Mouse (Mus musculus): ENCODE measurements at regions not wholly inside any gene's neighbourhood (a gene's known extent, or its start where the extent isn't known, plus 50 kb on each side); places are given as distances from the start of the nearest gene placed in this dataset.
"Not testable (repeated sequence)": the region's sequence is repeated elsewhere in the genome, so short reads cannot be mapped to it uniquely, and the experiment has no call there.

DNA sequence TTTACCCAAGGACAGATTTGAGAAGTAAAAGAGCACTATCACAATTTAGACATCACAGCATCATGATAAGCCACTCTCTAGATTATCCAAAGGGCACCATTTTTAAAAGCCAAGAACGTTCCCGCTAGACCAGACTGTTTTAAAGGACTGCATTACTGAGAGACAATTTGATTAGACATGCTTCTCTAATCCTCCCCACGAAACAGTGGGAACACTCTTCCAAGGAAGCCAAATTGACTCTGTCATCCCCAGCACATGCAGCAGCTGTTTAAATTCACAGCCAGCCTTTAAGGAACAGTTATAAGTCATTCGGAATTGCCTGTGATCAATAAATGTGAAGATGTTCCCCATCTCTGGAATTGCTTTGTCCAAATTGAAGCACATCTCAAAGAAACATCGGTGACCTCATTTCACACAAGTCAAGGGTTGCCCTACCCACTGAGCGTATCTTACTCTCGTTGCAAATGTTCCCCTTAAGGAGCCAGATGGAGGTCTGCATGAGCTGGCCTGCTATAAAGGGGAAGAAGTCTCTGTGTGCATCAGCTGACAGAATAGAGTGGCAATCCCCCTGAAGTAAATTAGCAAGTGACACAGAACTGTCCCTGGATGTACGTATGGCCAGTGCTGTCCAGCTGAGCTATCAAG is 393.2 kb downstream of the Pid1 start:
- no peak for DNase-seq

DNA sequence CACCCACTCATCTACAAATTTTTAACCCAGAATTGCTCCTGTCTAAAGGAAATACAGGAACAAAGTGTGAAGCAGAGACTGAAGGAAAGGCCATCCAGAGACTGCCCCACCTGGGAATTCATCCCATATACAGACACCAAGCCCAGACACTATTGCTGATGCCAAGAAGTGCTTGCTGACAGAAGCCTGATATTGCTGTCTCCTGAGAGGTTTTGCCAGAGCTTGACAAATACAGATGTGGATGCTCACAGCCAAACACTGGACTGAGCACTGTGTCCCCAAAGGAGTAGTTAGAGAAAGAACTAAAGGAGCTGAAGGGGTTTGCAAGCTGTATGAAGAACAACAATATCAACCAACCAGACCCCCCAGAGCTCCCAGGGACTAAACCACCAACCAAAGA is 399.3 kb downstream of the Pid1 start:
- DNase-seq, result not testable (repeated sequence)

DNA sequence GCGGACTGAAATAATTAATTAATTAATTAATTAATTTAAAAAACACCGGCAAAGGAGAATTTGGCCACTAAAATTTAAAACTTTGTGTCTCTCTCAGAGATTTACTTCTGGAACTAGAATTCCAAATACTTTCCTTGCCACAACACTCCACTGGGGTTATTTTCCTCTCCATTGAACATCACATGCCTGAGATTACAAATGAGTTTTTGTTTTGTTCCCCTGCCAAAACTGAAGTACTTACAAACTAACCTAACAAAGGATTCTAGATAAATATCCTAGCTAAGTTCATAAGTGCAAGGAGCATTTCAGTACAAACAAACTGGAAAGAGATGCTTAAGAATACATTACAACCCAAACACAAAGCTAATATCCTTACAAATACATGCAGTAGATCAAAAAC is 402.2 kb downstream of the Pid1 start:
- DNase-seq, result no peak

DNA sequence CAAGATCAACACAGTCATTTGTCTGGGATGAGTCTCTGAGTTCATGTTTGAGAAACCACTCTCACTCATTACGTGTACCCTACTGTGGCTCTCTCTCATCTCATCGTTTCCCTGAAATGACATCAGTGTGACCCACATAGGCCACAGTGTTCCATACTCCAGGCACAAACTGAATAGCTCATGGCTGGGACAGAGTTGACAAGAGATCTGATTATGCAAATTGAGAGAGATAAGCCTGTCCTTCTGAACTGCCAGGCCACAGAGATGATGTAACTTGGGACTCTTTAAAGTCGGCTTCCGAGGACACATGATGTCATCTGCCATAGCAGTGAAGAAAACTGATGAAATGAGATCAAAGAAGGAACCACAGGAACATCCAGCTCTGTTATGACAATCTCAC is 404.2 kb downstream of the Pid1 start:
- DNase-seq, result no peak

DNA sequence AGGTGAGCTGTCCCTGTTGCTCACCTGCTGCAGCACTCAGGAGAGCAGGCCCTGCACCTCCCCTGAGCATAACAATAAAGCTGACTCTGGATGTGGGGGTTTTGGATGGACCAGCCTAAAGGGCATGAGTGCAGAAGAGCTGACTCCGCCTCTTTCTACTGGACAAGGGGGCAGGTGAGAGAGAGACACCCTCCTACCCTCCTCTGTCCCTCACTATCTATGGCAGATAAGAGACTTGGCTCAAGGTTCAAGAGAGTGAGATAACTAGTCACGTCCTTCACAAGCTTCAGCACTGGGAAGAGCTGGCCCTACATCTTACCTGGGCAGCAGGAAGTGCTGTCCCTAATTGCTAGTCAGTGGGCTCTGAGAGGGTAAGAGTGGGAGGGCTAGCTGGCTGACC is 441.1 kb downstream of the Pid1 start:
- no peak for DNase-seq

DNA sequence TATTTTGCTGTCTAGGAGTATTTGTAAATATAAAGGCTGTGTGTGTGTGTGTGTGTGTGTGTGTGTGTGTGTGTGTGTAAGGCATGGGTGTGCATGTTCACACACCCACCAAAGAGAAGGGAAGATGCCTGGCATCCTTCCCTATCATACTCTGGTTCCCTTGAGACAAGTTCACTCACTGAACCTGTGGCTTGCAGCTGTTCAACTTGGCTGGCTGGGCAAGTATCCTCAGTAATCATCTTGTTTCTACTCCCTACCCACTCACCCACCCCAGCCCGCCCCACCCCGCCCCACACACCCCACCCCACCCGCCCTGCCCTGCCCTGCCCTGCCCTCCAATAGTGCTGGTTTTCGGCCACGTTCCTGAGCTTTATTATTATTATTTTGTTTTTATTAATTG is 448.5 kb downstream of the Pid1 start:
- DNase-seq, result no peak

DNA sequence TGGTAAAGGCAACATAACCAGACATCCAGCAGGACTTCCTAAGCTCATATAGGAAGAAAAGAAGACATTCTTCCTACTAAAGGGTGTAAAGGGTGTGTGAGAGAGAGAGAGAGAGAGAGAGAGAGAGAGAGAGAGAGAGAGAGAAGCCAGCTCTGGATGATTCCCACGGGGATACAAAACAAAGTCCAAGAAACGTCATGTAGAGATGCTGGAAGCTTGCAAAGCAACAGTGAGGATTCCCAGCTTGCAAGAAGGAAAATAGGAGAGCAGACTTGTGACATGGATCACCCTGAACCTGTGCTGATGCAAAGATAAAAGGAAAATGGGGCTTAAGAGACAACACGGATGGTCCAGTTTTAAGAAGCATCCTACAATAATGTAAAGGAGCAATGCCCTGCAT is 456.6 kb downstream of the Pid1 start:
- DNase-seq, result peak in 1 of 2 experiments; percentile 26

DNA sequence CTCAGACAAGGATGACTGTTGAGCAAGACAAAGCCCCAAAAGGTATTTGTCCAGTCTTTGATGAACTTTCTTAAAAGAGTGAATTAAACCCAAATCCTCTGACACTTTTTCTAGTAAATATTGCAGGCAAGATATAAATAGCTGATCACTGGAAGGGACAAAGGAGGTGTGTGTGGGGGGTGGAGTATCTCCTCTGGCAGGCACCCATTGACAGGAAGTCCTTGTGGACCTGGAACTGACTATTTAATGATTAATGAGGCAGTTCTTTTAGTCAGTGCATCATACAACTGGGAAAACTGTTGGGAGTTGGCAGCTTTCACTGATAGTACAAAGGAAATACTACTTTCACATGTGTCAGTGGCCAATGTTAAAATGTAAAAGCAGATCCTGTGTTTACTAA is 457.1 kb downstream of the Pid1 start:
- DNase-seq, result peak; percentile 50 to 74

DNA sequence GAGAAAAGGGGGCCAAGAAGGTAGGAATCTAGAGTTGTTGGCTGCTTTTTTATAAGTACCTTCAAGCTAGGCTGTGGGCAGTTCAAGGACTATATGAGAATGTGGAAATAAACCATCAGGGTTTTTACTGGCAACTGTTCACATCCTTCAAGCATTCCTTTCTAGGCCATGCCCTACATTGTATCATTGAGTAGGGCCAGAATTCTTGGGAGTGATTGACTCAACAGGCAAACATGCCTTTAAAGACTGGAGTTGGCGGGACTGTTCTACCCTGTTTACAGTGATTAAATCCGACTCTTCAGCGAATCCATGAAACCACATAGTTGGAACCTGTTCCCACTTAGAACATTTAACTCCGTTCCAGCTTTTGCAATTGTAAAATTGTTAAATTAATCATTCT is 463.8 kb downstream of the Pid1 start:
- no peak for DNase-seq

DNA sequence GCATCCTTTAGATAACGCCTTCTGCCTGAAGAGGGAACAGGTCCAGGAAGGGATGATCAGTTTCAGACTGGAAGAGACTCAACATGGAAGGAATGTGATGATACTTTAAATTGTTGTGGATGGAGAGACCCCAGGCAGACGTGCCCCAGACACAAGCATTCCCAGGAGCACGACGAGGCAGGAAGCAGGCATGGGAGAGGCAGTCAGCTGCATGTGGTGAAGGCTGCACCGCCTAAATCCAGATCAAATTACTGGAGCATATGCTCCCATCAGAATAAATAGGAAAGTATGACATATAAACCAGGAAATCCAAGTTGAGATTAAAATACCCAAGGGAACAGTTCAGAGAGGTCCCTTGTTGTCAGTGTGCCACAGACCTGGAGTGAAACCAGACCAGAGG is 467.3 kb downstream of the Pid1 start:
- DNase-seq, result no peak

DNA sequence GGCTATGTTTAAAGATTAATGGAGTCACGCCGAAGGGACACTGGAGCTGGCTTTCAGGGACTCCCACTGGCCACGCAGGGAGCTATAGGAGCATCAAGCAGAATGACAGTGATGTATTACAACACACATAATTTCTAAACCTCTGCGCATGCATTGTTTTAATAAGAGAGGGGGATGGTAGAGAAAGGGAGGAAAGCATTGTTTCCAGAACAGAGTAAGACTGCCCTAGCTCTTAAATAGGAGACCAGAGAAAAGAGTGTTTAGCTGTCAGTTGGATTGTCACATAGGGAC is 471.1 kb upstream of the Sphkap start:
- no peak for DNase-seq

DNA sequence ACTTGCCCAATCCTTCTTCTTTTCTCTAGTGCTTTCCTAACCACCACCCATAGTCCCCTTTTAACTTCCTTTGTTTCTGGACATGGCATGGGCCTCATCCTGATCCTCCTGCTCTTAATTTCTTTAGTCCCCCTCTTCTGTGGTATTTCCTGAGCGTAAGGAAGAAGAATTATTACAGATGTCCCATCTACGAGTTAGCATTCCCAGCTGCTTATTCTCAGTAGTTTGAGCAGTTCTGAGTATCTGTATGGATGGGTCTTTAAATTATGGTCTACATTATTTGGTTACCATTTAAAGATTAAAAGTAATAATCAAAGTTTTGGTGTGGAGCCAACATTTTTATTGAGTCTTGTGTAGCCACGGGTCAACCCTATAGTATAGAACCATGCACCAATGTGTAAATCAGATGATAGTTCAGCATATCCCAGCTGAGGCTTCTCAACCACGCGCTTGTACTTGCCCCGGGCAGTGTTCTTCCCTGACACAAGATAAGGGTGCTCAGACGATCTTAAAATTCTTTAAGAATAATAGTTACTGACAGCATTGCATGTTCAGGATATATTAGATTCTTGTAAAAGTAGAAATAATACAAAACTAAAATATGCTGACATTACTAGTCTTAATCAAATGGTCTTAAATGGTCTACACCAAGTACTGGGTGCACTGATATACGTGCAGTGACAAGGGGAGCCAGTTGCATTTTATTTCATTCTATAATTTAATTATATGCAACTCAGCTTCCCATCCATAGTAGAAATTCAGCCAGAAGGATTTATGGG is 470.5 kb upstream of the Sphkap start:
- no peak for DNase-seq

DNA sequence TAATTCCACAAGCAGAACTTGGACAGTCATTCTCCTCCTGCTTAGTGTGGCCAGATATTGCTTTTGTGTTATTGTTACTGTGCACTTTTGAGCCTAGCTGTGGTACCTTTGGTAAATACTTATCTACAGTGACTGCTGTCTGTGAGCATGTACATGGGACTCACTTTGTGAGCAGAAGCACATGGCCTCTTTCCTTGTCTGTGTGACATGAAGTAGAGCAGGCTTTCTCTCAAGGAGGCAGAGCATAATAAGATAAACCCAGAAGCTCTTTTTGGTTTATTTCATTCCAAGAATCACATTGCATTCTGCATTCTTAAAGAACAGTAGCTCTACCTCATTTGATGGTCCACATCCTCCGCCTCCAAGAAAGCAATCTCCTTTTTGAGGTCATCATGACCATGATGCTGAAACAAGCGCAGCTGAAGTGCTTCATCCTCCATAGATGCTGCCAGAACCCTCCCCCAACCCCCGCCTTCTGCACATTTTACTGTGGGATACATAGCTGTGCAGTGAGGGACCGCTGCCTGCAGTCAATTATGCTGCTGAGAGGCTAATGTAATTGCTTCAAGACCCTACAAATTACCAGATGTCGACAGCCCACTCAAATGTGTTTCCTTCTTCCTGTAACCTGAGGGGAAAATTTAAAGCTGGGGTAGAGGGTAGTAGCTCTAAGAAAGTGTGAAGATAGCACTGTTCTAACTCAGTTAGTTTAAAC is 463.0 kb upstream of the Sphkap start:
- DNase-seq, result no peak

DNA sequence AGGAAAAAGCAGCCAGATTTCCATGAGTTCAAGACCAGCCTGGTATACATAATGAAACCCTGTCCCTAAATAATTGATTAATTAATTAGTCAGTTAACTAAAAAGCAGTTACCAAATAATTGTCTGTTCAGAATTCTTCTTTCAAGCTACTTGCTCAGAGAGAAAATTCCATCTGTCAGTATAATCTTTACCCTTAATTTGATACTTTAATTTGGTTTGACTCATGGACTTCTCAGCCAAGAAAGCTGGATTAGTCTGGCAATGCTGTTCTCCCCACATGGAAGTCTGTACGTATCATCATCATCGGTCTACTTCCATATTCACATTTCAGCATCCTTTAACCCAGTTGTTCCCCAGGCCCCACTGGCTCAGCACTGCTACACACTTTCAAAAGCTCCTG is 461.0 kb upstream of the Sphkap start:
- DNase-seq, result no peak

DNA sequence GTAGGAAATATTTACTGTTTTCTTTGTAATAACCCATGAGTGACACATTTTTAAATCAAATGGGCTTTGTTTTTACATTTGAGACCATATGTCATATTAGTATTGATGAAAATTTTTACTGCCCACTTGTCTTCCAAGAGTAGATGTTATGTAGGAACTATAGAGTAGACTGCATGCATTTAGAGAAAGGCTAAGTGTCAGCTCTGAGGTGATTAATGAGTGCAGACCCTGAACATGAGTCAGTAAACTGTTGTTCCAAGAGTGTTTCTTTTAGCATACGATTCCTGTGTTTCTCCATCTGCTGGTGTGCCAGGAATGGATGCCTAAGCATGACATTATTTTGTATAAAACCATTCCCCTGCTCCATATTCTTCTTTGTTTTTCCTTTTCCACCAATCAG is 454.5 kb upstream of the Sphkap start:
- no peak for DNase-seq

DNA sequence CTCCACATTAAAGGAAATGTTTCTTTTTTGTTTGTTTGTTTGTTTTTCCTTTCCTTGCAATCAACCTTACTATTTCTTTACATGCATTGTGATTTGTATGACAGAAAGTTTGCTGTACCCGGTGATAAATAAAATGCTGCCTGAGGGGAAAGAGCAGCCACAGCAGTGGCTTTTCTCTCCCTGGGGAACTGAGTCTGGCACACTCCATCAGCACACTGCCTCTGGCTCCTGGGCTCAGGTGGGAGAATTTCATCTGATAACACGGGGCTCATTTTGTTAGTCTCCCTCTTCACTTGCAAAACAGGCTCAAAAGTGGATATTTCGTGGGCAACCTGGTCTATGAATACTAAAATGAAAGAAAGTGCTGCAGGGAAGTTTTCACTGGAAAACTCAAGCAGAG is 454.1 kb upstream of the Sphkap start:
- DNase-seq, result no peak

DNA sequence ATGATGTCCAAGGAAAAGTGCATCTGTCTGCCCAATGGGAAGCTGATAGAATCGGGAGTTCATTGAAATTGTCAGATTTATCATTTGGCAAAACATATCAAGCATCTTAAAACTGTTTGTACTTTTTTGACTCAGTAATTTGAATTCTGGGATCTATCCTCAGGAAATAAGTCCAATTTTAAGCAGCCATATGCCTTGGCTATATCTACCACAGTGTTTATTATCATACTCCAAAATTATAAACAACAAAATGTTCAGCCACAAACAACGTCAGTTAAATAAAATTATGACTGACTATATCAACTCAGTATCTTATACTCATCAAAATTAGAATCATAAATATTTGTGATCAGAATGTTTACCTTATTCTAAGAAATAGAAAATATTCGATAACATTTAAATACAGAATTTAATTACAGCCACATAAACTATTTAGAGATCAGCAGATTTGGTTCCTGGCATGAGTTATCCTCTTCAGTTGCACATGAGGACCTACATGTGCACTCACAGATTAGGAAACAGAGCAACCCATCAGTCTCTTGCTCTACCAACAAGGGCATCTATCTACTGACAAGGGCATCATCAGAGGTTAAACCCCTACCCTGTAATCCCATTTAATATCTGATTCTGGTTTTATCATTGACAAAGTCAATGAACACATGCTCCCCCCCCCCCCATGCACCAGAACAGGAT is 451.9 kb upstream of the Sphkap start:
- no peak for DNase-seq

DNA sequence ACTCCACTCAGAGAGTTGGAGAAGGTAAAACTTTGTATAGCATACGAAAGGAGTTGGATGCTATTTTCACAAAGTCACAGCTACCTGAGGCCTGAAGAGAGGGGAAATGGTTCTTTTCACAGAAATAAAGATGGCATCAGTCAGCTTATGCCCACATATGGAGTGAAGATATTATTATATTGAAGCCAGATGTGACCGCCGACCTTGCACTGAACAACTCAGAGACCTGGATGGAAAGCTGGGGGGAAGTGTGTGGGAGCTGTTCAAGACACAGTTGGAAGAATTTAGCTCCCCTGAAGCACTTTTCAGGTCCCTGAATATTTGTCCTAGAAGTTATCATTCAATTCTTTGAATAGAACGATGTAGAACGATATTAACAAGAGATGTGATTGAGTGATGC is 446.0 kb upstream of the Sphkap start:
- DNase-seq, result no peak

DNA sequence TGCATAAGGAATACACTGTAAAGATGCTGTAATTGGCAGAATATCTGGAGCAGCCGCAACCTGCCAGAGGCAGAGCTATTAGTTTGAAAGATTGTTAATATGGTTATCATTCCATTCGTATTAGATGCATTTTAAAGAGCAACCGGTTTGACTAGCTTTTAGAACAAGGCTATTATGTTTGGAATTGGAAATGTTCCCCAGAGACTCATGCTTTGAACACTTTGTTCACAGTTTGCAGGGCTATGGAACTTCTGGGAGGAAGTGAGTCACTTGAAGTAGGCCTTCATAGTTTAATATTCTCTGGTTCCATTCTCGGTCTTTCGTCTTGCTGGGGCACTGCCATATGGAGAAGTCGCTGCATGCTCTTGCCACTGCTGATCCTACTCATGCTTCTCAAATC is 443.1 kb upstream of the Sphkap start:
- DNase-seq, result no peak

DNA sequence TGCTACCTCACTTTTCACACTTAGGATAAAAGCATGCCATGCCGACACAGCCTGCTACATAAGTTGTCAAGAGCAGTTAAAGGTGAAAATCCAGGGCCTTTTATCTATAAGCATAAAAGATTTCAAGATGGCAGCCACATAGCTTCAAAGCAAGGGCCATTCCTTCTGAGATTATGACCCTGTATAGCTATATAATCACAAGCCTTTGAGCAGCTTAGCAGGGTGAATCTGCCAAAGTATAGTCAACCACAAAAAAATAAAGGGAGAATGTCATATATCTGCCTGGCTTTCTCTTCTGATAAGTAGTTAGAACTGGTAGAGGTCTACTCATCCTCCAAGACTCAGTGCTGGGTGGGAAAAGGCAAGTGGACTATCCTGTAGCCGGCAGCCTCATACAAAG is 440.4 kb upstream of the Sphkap start:
- DNase-seq, result no peak

DNA sequence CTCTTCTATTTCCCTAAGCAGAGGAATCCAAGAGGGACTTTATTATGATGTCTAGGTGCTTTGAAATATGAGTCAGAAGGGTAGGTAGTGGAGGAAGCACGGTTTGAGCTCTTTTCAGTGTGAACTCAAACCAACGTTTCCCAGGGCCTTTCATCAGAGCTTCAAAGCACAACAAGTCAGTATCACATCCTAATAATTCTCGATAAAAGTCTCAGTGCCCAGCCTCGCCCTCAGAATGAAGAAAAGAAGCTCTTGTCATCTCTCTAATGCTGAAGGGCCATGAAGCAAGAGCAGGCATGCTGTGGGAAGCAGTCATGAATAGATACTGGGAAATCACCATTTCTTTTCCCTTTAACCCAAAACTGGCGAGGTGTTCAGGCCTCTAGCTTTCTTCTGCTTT is 440.0 kb upstream of the Sphkap start:
- DNase-seq, result no peak

DNA sequence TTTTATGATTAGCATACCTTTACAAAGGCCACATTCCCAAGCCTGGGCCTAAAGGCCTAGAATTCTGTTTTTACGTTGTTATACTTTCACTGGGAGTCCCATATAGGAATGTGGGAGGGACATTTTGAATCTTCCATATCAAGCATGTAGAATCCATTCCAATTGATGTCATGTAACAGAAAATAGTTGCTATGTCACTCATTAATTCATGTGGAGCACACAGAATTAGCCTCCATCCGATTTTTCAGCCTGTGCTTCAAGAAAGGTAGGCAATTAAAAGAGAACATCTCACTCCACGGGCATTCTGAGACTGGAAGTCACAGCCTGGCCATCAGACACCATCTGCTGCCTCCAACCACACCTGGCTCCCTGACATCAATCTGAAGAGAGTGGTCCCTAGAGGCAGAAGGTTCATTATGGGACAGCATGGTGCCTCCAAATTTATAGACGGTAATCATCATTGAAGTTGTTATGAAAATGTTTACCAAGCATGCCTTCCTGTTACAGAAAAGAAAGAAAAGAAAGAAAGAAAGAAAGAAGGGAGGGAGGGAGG is 436.9 kb upstream of the Sphkap start:
- no peak for DNase-seq

DNA sequence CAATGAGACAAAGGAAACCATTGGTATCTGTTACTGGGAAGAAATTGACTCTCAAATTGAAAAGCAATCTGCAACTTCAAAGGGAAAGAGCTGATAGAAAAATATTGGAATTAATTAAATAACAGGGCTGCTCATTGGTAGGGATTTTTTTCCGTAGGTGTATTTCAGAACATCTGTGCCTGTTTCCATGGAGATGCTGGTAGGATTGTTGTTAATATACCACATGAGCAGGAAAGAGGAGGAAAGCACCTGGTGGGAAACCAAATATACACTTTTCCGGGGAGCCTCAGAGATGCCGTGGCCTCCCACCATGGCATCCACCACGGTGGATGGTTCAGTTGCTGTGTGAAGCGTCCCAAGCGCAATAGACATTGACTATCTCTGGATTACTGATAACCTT is 428.0 kb upstream of the Sphkap start:
- DNase-seq, result no peak

DNA sequence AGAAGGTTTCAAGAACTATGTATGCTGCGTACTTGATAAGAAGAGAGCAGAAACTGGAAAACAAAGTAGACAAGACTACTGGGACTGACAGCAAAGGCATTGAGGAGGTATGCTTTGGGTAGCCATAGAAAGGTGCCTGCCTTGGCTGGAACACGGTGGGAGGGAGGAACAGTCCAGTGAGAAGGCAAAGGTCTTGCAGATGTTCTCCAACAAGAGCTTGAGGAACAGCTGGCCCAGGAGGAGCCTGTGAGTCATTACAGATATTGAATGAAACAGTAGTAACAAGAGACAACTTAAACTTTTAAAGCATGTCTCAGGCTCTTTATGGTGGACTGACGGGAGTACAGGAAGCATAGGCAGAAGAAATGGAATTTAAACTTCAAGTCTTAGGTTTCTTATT is 424.9 kb upstream of the Sphkap start:
- DNase-seq, result no peak
